Mouse (Mus musculus) mouse embryonic stem cell (cell line): ENCODE data around the gene Ctnnal1.

ENCODE experiments used
- in situ Hi-C, 2 experiments: fragments of 300-500 bp; cut with MboI; formaldehyde crosslinking; loops; 1 replicate in 1 of 2; 3 replicates in 1 of 2; pipeline ENCODE4 v1.14.3; 2019 to 2020; ENCODE audit warnings: low sequenced_read_pairs in 2 of 2, low pct_unique_long_range_greater_than_20kb in 1 of 2, mixed read lengths in 1 of 2; ENCODE audit not compliant: unreplicated experiment in 1 of 2

Ctnnal1 gene

DNA sequence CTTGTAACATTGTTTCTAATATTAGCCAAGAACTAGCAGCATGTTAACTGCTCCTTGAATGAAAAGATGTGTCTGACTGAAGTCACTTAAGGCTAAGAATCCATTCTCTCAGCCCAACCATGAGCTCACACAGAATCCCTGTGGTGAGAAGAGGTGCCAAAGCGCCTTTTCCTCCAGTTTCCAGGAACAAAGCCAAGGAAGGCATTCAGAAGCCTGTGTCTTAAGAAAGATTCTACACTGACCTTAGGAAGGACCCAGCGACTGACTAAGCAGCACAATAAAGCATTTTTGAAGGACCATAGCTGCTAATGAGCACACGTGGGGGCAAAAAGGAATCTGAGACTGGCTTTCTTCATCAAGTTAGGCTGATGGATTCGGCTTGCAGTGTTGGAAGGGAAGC lies 983 bp upstream of the Ctnnal1 start:
- in situ Hi-C loops, result no loop called here

DNA sequence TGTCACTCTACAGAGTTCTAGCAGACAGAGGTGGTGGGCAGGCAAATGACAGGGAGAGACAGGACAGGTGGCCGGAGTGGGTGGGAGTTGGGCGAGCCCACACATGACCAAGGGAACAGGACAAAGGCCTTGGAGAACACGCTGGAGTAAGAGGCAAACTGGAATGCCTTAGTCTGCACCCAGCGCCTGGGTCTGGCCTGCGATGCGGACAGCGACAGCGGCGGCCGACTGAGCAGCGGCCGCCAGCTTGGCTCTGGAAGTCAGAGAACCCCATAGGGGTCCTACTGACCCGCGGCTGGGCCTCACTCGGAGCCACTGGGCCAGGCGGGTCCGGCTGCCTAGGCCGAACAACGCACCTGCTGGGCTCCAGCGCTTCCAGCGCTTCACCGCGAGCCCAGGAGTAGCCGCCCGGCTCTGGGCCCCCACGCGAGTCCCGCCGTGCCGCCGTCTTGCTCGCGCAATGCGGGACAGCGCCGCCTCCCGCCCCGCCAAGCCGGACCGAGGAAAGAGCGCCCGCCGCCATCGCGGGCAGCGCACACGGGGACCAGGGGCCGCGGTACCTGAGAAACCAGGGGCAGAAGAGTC lies 479 bp downstream of the Ctnnal1 start:
- in situ Hi-C loops, result no loop called here

- in situ Hi-C loops, result no loop called here
These were observed 972 bp downstream of the Ctnnal1 start for GRCm38 (mm10) chr4:56864016-56864415.

DNA sequence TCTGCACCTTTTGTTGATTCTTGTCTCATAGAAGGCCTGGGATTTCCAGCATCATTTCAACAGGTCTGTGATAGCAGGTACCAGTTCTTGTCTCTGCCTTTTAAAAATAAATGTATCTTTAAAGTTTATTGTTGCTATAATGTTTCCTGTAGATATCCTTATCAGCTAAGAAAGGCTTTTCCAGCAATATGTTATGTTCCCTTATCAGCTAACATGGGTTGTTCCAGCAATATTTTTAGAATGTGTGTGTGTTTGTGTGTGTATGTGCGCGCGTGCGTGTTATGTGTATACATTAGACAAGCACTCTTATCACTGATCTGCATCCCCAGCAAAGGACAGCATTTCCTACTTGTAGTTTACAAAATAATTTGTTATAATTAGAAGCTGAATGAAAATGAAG lies 3.4 kb downstream of the Ctnnal1 start:
- in situ Hi-C loops, result no loop called here

- in situ Hi-C loops, result no loop called here
These were observed 6.3 kb downstream of the Ctnnal1 start for GRCm38 (mm10) chr4:56858733-56859132.

- in situ Hi-C loops, result no loop called here
These were observed 8.5 kb downstream of the Ctnnal1 start for GRCm38 (mm10) chr4:56856371-56856949.

DNA sequence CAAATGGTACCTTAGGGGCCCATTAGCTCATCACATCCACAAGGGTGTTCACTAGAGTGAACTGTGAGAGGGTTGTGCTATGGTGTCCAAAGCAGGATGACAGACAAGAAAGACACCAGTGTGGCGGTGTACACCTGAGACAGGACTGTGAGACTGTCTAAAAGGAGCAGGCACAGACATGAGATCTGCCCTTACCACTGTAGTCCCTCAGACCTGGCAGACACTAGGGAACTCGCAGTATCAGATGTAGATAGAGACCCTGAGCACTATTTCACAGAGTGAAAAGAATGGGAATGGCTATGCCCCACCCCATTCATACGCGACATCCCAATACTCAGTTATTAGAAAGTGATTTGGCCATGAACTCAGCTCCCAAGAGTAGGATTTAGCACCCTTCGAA lies 9.1 kb downstream of the Ctnnal1 start:
- in situ Hi-C loops, result no loop called here

DNA sequence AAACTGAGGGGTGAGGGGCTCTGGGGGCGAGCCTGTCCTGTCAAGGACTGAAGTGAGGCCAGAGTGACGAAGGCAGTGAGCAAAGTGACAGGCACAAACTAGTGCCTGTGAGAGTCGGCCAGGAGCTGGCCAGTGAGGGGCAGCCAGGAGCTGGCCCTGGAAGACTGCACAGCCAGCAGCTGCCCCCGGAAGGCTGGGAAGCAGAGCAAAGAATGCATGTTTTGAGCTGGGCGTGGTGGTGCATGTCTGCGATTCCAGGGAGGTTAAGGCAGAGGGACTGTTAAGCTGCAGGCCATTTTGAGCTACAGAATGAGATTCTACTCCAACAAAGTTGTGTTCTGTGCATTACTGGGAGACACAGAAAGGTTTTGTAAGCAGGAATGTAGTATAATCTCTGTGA lies 14.3 kb downstream of the Ctnnal1 start:
- in situ Hi-C loops, result no loop called here

DNA sequence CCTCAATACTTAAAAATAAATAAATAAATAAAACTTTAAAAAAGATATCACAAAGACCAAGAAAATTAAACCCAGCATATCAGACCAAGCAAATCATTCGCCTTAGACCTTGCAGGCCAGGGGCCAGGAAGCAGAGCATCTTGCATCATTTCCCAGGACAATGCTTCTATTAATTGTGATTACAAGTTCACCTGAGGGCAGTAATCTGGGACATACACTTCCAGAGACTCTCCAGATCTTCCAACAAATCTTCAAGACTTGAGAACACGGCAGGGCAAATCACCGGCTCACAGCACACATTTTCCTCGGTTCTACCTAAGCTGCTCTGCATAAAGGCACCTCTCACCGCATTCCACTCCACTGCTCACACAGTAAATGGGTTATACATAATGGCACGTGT lies 16.9 kb downstream of the Ctnnal1 start:
- in situ Hi-C loops, result no loop called here

DNA sequence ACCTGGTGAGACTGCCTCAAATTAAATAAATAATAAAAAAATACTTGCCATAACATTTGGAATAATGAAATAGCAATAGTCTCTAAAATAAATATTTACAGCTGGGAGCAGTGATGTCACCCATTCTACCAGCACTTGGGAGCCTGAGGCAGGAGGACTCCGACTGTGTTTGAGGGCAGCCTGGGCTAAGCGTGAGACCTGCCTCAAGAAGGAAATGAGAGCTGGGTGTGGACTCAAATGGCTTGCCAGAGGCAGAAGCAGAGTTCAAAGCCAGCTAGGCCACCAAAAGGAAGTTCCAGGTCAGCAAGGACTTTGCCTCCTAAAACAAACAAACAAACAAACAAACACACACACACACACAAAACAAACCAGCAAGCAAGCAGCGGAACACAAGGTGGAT lies 17.6 kb downstream of the Ctnnal1 start:
- in situ Hi-C loops, result no loop called here

- in situ Hi-C loops, result no loop called here
These were observed 19.0 kb downstream of the Ctnnal1 start for GRCm38 (mm10) chr4:56845896-56846533.

- in situ Hi-C loops, result no loop called here
These were observed 20.1 kb downstream of the Ctnnal1 start for GRCm38 (mm10) chr4:56844911-56845310.

- in situ Hi-C loops, result no loop called here
These were observed 21.0 kb downstream of the Ctnnal1 start for GRCm38 (mm10) chr4:56843963-56844362.

DNA sequence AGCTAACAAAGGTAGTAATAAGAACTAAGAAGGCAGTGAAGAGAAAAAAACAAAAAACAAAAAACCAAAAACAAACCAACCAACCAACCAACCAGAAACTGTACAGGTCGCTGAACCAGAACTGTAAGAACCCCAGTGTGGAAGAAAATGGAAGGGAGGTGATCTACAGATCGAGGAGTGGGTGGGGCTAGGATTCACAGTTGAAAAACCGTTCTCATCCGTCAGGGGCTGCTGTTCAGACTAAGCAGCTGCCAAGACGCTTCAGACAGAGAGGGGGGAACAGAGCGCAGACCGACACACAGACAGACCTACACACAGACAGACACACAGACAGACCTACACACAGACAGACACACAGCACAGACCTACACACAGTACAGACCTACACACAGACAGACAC lies 22.5 kb downstream of the Ctnnal1 start:
- in situ Hi-C loops, result no loop called here

- in situ Hi-C loops, result no loop called here
These were observed 24.7 kb downstream of the Ctnnal1 start for GRCm38 (mm10) chr4:56840297-56840696.

- in situ Hi-C loops, result loop anchor here in 1 of 2 experiments (10.0 kb wide), 1 partner anchor 53 kb away; no protein-coding TSS in a partner anchor
These were observed 27.3 kb downstream of the Ctnnal1 start for GRCm38 (mm10) chr4:56837661-56838060.

GRCm38 (mm10) chr4:56831998-56832397 lies 33.0 kb downstream of the Ctnnal1 start:
- in situ Hi-C loops, result loop anchor here in 1 of 2 experiments (10.0 kb wide), 1 partner anchor 47 kb away; no protein-coding TSS in a partner anchor

DNA sequence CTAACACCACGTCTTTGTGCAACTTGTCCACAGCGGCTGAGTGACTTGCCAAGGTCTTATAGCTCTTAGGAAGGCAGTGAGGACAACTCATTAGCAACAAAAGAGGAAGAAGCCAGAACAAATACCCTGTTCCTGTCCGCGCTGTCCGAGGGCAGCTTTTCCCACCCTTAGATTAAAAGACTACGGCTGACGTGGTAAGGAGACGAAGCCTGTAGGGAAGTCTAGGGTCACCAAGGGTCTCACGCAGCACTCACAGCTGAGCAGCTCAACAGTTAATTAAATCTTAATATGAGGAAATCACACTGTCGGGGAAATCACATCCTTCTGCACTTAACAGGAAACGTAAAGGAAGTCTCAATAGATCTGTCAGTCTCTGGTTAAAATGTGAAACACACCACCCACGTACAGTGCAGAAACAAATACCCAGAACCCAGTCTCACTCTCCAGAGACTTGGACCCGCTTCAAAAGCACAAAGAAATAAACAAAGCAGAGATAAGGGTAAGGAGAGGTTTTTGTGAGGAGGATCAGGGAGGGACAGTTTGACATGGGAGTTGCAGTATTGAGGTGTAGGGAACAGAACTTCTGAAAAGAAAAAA lies 33.9 kb downstream of the Ctnnal1 start:
- in situ Hi-C loops, result loop anchor here in 1 of 2 experiments (10.0 kb wide), 1 partner anchor 46 kb away; no protein-coding TSS in a partner anchor

DNA sequence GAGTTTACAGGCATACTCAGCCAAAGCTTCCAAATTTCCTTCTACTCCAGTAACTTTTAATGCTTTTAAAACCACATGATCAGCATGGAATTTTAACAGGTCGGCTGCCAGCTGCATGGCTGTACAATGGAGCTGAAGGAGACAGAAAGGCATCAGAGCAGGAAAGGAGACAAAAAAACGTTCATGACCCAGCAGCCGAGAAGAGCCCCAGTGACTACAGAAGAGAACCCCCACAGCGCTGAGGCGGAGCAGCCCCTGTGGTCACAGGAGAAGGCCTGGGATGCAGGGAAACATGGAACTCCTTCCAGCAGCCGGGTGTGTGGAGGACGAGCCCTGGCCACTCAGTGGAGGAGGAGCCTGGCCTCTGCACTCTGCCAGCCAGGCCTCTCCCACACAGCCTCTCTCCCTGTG lies 35.5 kb downstream of the Ctnnal1 start:
- in situ Hi-C loops, result no loop called here

- in situ Hi-C loops, result no loop called here
These were observed 36.1 kb downstream of the Ctnnal1 start for GRCm38 (mm10) chr4:56828932-56829331.
